Mouse (Mus musculus) liver, postnatal 0 days (tissue): ENCODE data around the gene Ier5l.

ENCODE experiments used
- CTCF ChIP-seq: sonication (generic); IDR thresholded peaks from 2 replicates; pipeline ENCODE4 v1.5.1; 2016; ENCODE audit warnings: antibody characterized with exemption, low read depth
- EP300 ChIP-seq: IDR thresholded peaks from 2 replicates; pipeline ENCODE4 v1.6.1; 2016; ENCODE audit warnings: antibody characterized with exemption, low read depth, mild to moderate bottlenecking

GRCm38 (mm10) chr2:30472731-30473351 is 1.2 kb downstream of the Ier5l start:
- TF ChIP-seq EP300: no peak
- TF ChIP-seq CTCF: no peak
